In genomic region chr5:51908861-51909260, GRCm38 (mm10) we compare ENCODE assay signal across 8 mouse cellular contexts.
DNase-seq lines count a peak whose midpoint lies in the region; ATAC-seq and TF ChIP-seq lines count a peak whose summit lies in the region.

No protein-coding gene starts in this region.

- H3K27ac ChIP-seq in left cerebral cortex, adult 2 months = no peak overlapping the region
- no peak overlapping the region for H3K27ac ChIP-seq in embryonic facial prominence, embryonic 10.5 days (replicated peaks)

- 49% methylated on average over 8 of the region's 8 CpGs for whole genome bisulfite sequencing in embryonic facial prominence, embryonic 10.5 days

- H3K36me3 ChIP-seq in embryonic facial prominence, embryonic 10.5 days (replicated peaks) = no peaks in the 10 kb centered on the region

- intact Hi-C loops in left cerebral cortex, adult 2 months (cut with DNase I) = no loop called here
- intact Hi-C loops in left cerebral cortex, postnatal 4 days (cut with DNase I) = no loop called here

- peak; percentile 2 for DNase-seq in adrenal gland, adult 2 months
- no peak for DNase-seq in adrenal gland, postnatal 4 days (ENCODE audit: low spot score in 2 of 2)
- DNase-seq in left cerebral cortex, adult 2 months (ENCODE audit: extremely low spot score in 1 of 2, low spot score in 2 of 2) = no peak
- no peak for DNase-seq in left cerebral cortex, postnatal 4 days
- DNase-seq in embryonic facial prominence, embryonic 10.5 days (ENCODE audit: low spot score) = peak; percentile 25
- no peak for DNase-seq in right cerebral cortex, postnatal 4 days

- no peak overlapping the region for H3K4me3 ChIP-seq in left cerebral cortex, adult 2 months
- no peak overlapping the region for H3K4me3 ChIP-seq in embryonic facial prominence, embryonic 10.5 days

- no peaks in the 10 kb centered on the region for H3K9me3 ChIP-seq in embryonic facial prominence, embryonic 10.5 days

- ATAC-seq in megakaryocyte progenitor cell, adult 5-6 weeks (replicated peaks; ENCODE audit: poor library complexity) = peak; percentile 98
- no peak for ATAC-seq in cerebellum, adult (ENCODE audit: insufficient number of reproducible peaks, low FRiP score, low TSS enrichment)

- H3K4me1 ChIP-seq in embryonic facial prominence, embryonic 10.5 days = peaks cover 27% of the 10 kb centered on the region

- H3K27me3 ChIP-seq in embryonic facial prominence, embryonic 10.5 days (replicated peaks; ENCODE audit: low read depth, poor library complexity, severe bottlenecking) = no peaks in the 10 kb centered on the region

- TF ChIP-seq CTCF in left cerebral cortex, adult 2 months (IDR thresholded peaks at IDR 0.05) = peak; percentile 45

Comparison
In these comparisons a context has a peak if more than half of its experiments do, and no peak if none do; other contexts are left out.
1. DNase-seq: peak in adrenal gland, adult 2 months (single experiment) and embryonic facial prominence, embryonic 10.5 days (single experiment); none in adrenal gland, postnatal 4 days (0 of 2), left cerebral cortex, adult 2 months (0 of 2), left cerebral cortex, postnatal 4 days (single experiment) and right cerebral cortex, postnatal 4 days (single experiment).